Mouse (Mus musculus): ENCODE measurements around the gene Pigk. TPM values are rescaled to one million over a fixed set of nuclear protein-coding genes. Genes with fewer than 3 reads are reported as not detected.

Pigk gene
- total RNA-seq, 2 experiments from 2014 or later: 23.1 to 29.8 TPM

GRCm38 (mm10) chr3:152896111-152896510 is 182.2 kb downstream of the Pigk start:
- no peak for DNase-seq

- DNase-seq: no peak
Measured at GRCm38 (mm10) chr3:152897196-152897595, 183.3 kb downstream of the Pigk start.

GRCm38 (mm10) chr3:152898906-152899305 is 185.0 kb downstream of the Pigk start:
- DNase-seq: no peak

- DNase-seq: no peak
Measured at GRCm38 (mm10) chr3:152905026-152905425, 191.1 kb downstream of the Pigk start.

- DNase-seq: peak in 1 of 2 experiments; percentile 13
Measured at GRCm38 (mm10) chr3:152905800-152906199, 191.9 kb downstream of the Pigk start.

- DNase-seq: no peak
Measured at GRCm38 (mm10) chr3:152907087-152907486, 193.2 kb downstream of the Pigk start.

GRCm38 (mm10) chr3:152907683-152908082 is 193.8 kb downstream of the Pigk start:
- DNase-seq: no peak

GRCm38 (mm10) chr3:152911578-152911977 is 197.7 kb downstream of the Pigk start:
- DNase-seq: no peak

GRCm38 (mm10) chr3:152912216-152913101 is 198.6 kb downstream of the Pigk start:
- DNase-seq: peak; percentile 8 to 44

GRCm38 (mm10) chr3:152913150-152913549 is 199.2 kb downstream of the Pigk start:
- DNase-seq: peak in 1 of 2 experiments; percentile 4

GRCm38 (mm10) chr3:152913625-152914024 is 199.7 kb downstream of the Pigk start:
- no peak for DNase-seq

- no peak for DNase-seq
Measured at GRCm38 (mm10) chr3:152914376-152914775, 200.5 kb downstream of the Pigk start.

- no peak for DNase-seq
Measured at GRCm38 (mm10) chr3:152917579-152917978, 203.7 kb downstream of the Pigk start.

- DNase-seq: no peak
Measured at GRCm38 (mm10) chr3:152919101-152919500, 205.2 kb downstream of the Pigk start.

GRCm38 (mm10) chr3:152920365-152920764 is 206.5 kb downstream of the Pigk start:
- no peak for DNase-seq

- DNase-seq: no peak
Measured at GRCm38 (mm10) chr3:152923530-152923929, 209.6 kb downstream of the Pigk start.

- no peak for DNase-seq
Measured at GRCm38 (mm10) chr3:152925364-152925763, 211.5 kb downstream of the Pigk start.

GRCm38 (mm10) chr3:152926166-152926565 is 212.3 kb downstream of the Pigk start:
- no peak for DNase-seq

- DNase-seq: peak in 1 of 2 experiments; percentile 23
Measured at GRCm38 (mm10) chr3:152928287-152928975, 214.5 kb downstream of the Pigk start.

- DNase-seq: no peak
Measured at GRCm38 (mm10) chr3:152929256-152929787, 215.4 kb downstream of the Pigk start.

- no peak for DNase-seq
Measured at GRCm38 (mm10) chr3:152929788-152930281, 215.9 kb downstream of the Pigk start.

- DNase-seq: no peak
Measured at GRCm38 (mm10) chr3:152931354-152931753, 217.5 kb downstream of the Pigk start.

- no peak for DNase-seq
Measured at GRCm38 (mm10) chr3:152932096-152932495, 218.2 kb downstream of the Pigk start.

All from heart, adult 18-20 months (tissue).